Mouse (Mus musculus) MEL (cell line): Measurements from ENCODE around the gene Rufy3. TPM values are rescaled to one million over a fixed set of nuclear protein-coding genes. Genes with fewer than 3 reads are reported as not detected.

ENCODE experiments used
- polyA plus RNA-seq, 2 experiments: library from polyadenylated mRNA; stranded (reverse) in 1 of 2; unstranded in 1 of 2; fragments of >175 nt in 1 of 2; fragments of >200 nt in 1 of 2; gene quantifications; 2 replicates each; pipeline versions ENCODE4 v1.2.1 to v1.2.4; 2012; ENCODE audit warnings: low replicate concordance in 2 of 2, low read depth in 1 of 2; ENCODE audit not compliant: insufficient read length in 2 of 2, insufficient read depth in 1 of 2, missing spikeins in 1 of 2
- total RNA-seq: library from RNA; depleted of rRNA; stranded (reverse); fragments of 300-350 nt; gene quantifications from 2 replicates; pipeline ENCODE4 v1.2.3, GENCODE M21; 2012; rRNA removed

Gene Rufy3
- total and polyA plus RNA-seq, 3 experiments = 3.2 to 5.7 TPM; not detected in 1

Other genes starting within 250 kb of the Rufy3 start
- gene Prol1, start 247.7 kb upstream of the Rufy3 start, total RNA-seq = not detected in 2 replicates
- not detected for gene Prol1, start 247.7 kb upstream of the Rufy3 start, polyA plus RNA-seq
- gene Amtn, start 188.9 kb upstream of the Rufy3 start, total RNA-seq = not detected in 2 replicates
- gene Amtn, start 188.9 kb upstream of the Rufy3 start, polyA plus RNA-seq = not detected
- gene Ambn, start 109.0 kb upstream of the Rufy3 start, total RNA-seq = not detected in 2 replicates
- not detected for gene Ambn, start 109.0 kb upstream of the Rufy3 start, polyA plus RNA-seq
- gene Enam, start 77.1 kb upstream of the Rufy3 start, total RNA-seq = not detected in 2 replicates
- gene Enam, start 77.1 kb upstream of the Rufy3 start, polyA plus RNA-seq = not detected
- not detected in 2 replicates for gene Jchain, start 37.1 kb upstream of the Rufy3 start, total RNA-seq
- gene Jchain, start 37.1 kb upstream of the Rufy3 start, polyA plus RNA-seq = not detected
- 44.7 and 48.4 TPM in 2 replicates for gene Utp3, start 10.6 kb upstream of the Rufy3 start, total RNA-seq
- gene Utp3, start 10.6 kb upstream of the Rufy3 start, polyA plus RNA-seq = 100 to 1,000 TPM in 1 of 2 experiments, 10 to 100 TPM in 1; 73.9 to 120 TPM
- 49.4 and 50.0 TPM in 2 replicates for gene Grsf1, start 111.1 kb downstream of the Rufy3 start, total RNA-seq
- 10 to 100 TPM in 1 of 2 experiments, not detected in 1; 62.8 TPM for gene Grsf1, start 111.1 kb downstream of the Rufy3 start, polyA plus RNA-seq
- gene Mob1b, start 155.8 kb downstream of the Rufy3 start, total RNA-seq = 14.0 TPM in 2 replicates
- gene Mob1b, start 155.8 kb downstream of the Rufy3 start, polyA plus RNA-seq = 10 to 100 TPM in 1 of 2 experiments, not detected in 1; 12.2 TPM
- gene Dck, start 200.0 kb downstream of the Rufy3 start, total RNA-seq = 13.6 and 14.6 TPM in 2 replicates
- gene Dck, start 200.0 kb downstream of the Rufy3 start, polyA plus RNA-seq = 10 to 100 TPM in 1 of 2 experiments, not detected in 1; 21.4 TPM